Mouse (Mus musculus) small intestine, adult 2 months (tissue): Measurements from ENCODE around the gene Asic2. TPM values are rescaled to one million over a fixed set of nuclear protein-coding genes. Genes with fewer than 3 reads are reported as not detected.

ENCODE experiments used
- H3K27ac ChIP-seq: fragments of 200-500 bp; 2 replicates; pipeline ENCODE4 v1.5.1; 2012; ENCODE audit warnings: low read depth, low read length, control low read depth, inconsistent platforms; ENCODE audit not compliant: insufficient read depth
- H3K27me3 ChIP-seq: fragments of 200-500 bp; 2 replicates; pipeline ENCODE4 v1.6.1; 2012; ENCODE audit warnings: mild to moderate bottlenecking, moderate library complexity, low read length, inconsistent platforms; ENCODE audit not compliant: control insufficient read depth, insufficient read depth
- H3K36me3 ChIP-seq: fragments of 200-500 bp; 2 replicates; pipeline ENCODE4 v1.6.1; 2012; ENCODE audit warnings: mild to moderate bottlenecking, low read length, control low read depth, inconsistent platforms; ENCODE audit not compliant: control insufficient read depth, insufficient read depth
- H3K4me1 ChIP-seq: fragments of 200-500 bp; 2 replicates; pipeline ENCODE4 v1.6.1; 2012; ENCODE audit warnings: low read length, inconsistent platforms, mixed read lengths; ENCODE audit not compliant: control insufficient read depth, insufficient read depth, insufficient read length
- H3K4me3 ChIP-seq: fragments of 200-500 bp; 2 replicates; pipeline ENCODE4 v1.5.1; 2012; ENCODE audit warnings: low read depth, mild to moderate bottlenecking, control low read depth, inconsistent platforms, low read length, moderate library complexity
- CTCF ChIP-seq: fragments of 200-500 bp; IDR thresholded peaks from 2 replicates; pipeline ENCODE4 v1.5.1; 2012; ENCODE audit warnings: low read depth, mild to moderate bottlenecking, control low read depth, inconsistent platforms, low read length, moderate library complexity, mixed read lengths; ENCODE audit not compliant: insufficient replicate concordance, insufficient read length; ENCODE audit errors: extremely low read depth
- POLR2A ChIP-seq: fragments of 200-500 bp; IDR thresholded peaks from 2 replicates; pipeline ENCODE4 v1.6.1; 2012; ENCODE audit warnings: low read depth, mild to moderate bottlenecking, control low read depth, inconsistent platforms, low read length, moderate library complexity
- WGBS: fragments of 180-500 bp; shearing (Covaris S2); methylation state at CpG from one replicate; pipeline ENCODE4 v1.1.7; 2018; 5-methylcytosine and 5-hydroxymethylcytosine counted together
- polyA plus RNA-seq: library from polyadenylated mRNA; depleted of rRNA; stranded (reverse); fragments of >200 nt; gene quantifications from 2 replicates; pipeline ENCODE4 v1.2.3, GENCODE M21; 2012

The Asic2 gene
- polyA plus RNA-seq, 1 experiment, result 1.4 TPM

GRCm38 (mm10) chr11:80907820-80908219, 1060.4 kb downstream of the Asic2 start:
- TF ChIP-seq CTCF, result no peak
- no peak for TF ChIP-seq POLR2A
- no peaks in the 10 kb centered on the region for H3K27me3 ChIP-seq
- 86% methylated on average over 6 of the region's 6 CpGs for WGBS
- H3K27ac ChIP-seq, result no peak overlapping the region
- no peak overlapping the region for H3K4me3 ChIP-seq
- H3K36me3 ChIP-seq, result no peaks in the 10 kb centered on the region
- no peaks in the 10 kb centered on the region for H3K4me1 ChIP-seq

GRCm38 (mm10) chr11:80906456-80906855, 1061.8 kb downstream of the Asic2 start:
- Histone ChIP-seq H3K4me1 (no peaks in the 10 kb centered on the region), H3K27me3 (no peaks in the 10 kb centered on the region), H3K27ac (no peak overlapping the region), H3K4me3 (no peak overlapping the region), H3K36me3 (no peaks in the 10 kb centered on the region)
- 30% methylated on average over 4 of the region's 4 CpGs for WGBS
- no peak for TF ChIP-seq POLR2A
- TF ChIP-seq CTCF, result peak; percentile 66; the same call in 1 of the 2 replicates

- WGBS, result 73% methylated on average over 2 of the region's 2 CpGs
- no peaks in the 10 kb centered on the region for H3K27me3 ChIP-seq
Measured at GRCm38 (mm10) chr11:80904559-80904958, 1063.7 kb downstream of the Asic2 start.

GRCm38 (mm10) chr11:80903426-80903825, 1064.8 kb downstream of the Asic2 start:
- no peaks in the 10 kb centered on the region for H3K27me3 ChIP-seq
- no peaks in the 10 kb centered on the region for H3K4me1 ChIP-seq
- no peak for TF ChIP-seq CTCF
- TF ChIP-seq POLR2A, result no peak
- WGBS, result 82% methylated on average over 10 of the region's 10 CpGs
- H3K36me3 ChIP-seq, result no peaks in the 10 kb centered on the region
- no peak overlapping the region for H3K27ac ChIP-seq
- H3K4me3 ChIP-seq, result no peak overlapping the region

More at GRCm38 (mm10) chr11:80904559-80904958, 1063.7 kb downstream of the Asic2 start:
- no peak for TF ChIP-seq CTCF
- TF ChIP-seq POLR2A, result no peak
- Histone ChIP-seq H3K4me3 (no peak overlapping the region), H3K36me3 (no peaks in the 10 kb centered on the region), H3K27ac (no peak overlapping the region), H3K4me1 (no peaks in the 10 kb centered on the region)

- Histone ChIP-seq H3K4me1 (no peaks in the 10 kb centered on the region), H3K27ac (no peak overlapping the region), H3K36me3 (no peaks in the 10 kb centered on the region), H3K4me3 (no peak overlapping the region), H3K27me3 (no peaks in the 10 kb centered on the region)
- TF ChIP-seq POLR2A (no peak), CTCF (no peak)
- WGBS, result 60% methylated on average over 7 of the region's 7 CpGs
Measured at GRCm38 (mm10) chr11:80902664-80903063, 1065.6 kb downstream of the Asic2 start.

GRCm38 (mm10) chr11:80900555-80900954, 1067.7 kb downstream of the Asic2 start:
- no peak overlapping the region for H3K4me3 ChIP-seq
- no peaks in the 10 kb centered on the region for H3K27me3 ChIP-seq
- TF ChIP-seq POLR2A (no peak), CTCF (no peak)
- WGBS, result 73% methylated on average over 4 of the region's 4 CpGs
- no peaks in the 10 kb centered on the region for H3K36me3 ChIP-seq
- no peaks in the 10 kb centered on the region for H3K4me1 ChIP-seq
- no peak overlapping the region for H3K27ac ChIP-seq

- H3K27ac ChIP-seq, result no peak overlapping the region
Measured at GRCm38 (mm10) chr11:80895853-80896252, 1072.4 kb downstream of the Asic2 start.

More at GRCm38 (mm10) chr11:80895853-80896252, 1072.4 kb downstream of the Asic2 start:
- Histone ChIP-seq H3K36me3 (no peaks in the 10 kb centered on the region), H3K4me3 (no peak overlapping the region), H3K4me1 (no peaks in the 10 kb centered on the region), H3K27me3 (no peaks in the 10 kb centered on the region)
- TF ChIP-seq POLR2A (no peak), CTCF (no peak)
- 87% methylated on average over 3 of the region's 3 CpGs for WGBS
